Comparison of ENCODE assay signal across 9 mouse cellular contexts in the genomic region with DNA sequence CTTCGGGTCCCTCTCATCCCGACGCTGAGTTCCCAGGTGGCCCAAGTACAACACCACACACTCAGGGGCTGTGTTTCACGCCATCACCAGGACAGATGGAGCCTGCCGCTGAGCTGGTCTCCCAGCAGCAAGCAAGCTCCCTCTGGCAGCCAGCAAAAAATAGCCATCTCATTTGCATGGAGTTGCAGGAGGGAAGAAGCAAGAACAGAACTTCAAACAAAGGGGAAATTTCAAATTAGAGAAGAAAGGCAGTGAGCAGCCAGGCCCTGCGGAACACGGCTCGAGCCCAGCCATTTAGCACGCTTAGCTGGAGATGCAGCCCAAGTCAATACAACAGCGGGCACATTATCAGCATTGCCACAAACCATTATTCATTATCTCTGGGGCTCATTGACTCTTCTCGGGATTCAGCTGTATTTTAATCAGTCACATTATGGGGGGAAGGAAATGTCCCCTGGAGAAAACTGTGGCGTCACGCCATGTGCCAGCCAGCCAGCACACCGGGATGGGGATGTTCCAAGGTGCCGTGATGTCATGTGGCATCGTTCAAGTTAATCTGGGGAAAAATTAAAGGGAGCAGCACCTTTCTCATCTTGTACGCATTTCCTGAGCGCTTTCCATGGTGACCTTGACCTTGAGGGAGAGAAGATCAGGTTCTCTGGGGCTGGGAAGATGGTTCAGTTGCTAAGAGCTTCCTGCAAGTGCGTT.
DNase-seq lines count a peak whose midpoint lies in the region; ATAC-seq and TF ChIP-seq lines count a peak whose summit lies in the region.
"Had no signal": no experiment of that assay in that cellular context is flagged by ENCODE, and none has a peak within 500 bp of the region (broad histone marks: within the 10 kb centered on the region; RNA-seq: fewer than 3 reads in every experiment).

No protein-coding gene starts in this region.

- no peak for TF ChIP-seq CTCF in hindbrain, postnatal 0 days (IDR thresholded peaks at IDR 0.05; ENCODE audit: low read depth)
- no peak for TF ChIP-seq CTCF in stomach, postnatal 0 days (IDR thresholded peaks at IDR 0.05; ENCODE audit: low read depth)

- no peak for TF ChIP-seq EP300 in stomach, postnatal 0 days (optimal IDR thresholded peaks at IDR 0.05)

- no peak overlapping the region for H3K9ac ChIP-seq in hindbrain, postnatal 0 days (replicated peaks; ENCODE audit: low read length)
- no peak overlapping the region for H3K9ac ChIP-seq in stomach, postnatal 0 days (ENCODE audit: low read length)

- H3K27ac ChIP-seq in hindbrain, postnatal 0 days, result peak overlapping the region; percentile 51; the same call in 1 of the 2 replicates
- no peak overlapping the region for H3K27ac ChIP-seq in stomach, postnatal 0 days (replicated peaks)

- no peaks in the 10 kb centered on the region for H3K27me3 ChIP-seq in hindbrain, postnatal 0 days (ENCODE audit: insufficient read depth, low read length)
- no peaks in the 10 kb centered on the region for H3K27me3 ChIP-seq in stomach, postnatal 0 days (ENCODE audit: control insufficient read depth, insufficient read depth, low read length)

- no peaks in the 10 kb centered on the region for H3K9me3 ChIP-seq in hindbrain, postnatal 0 days (ENCODE audit: low read length)
- H3K9me3 ChIP-seq in stomach, postnatal 0 days (ENCODE audit: control insufficient read depth, low read length), result no peaks in the 10 kb centered on the region

- peak; percentile 57 for ATAC-seq in hindbrain, postnatal 0 days
- ATAC-seq in megakaryocyte progenitor cell, adult 5-6 weeks (replicated peaks; ENCODE audit: poor library complexity), result peak; percentile 62
- ATAC-seq in CD4-positive, CD25-positive, alpha-beta regulatory T cell, adult 4 months, result no peak
- ATAC-seq in stomach, postnatal 0 days (ENCODE audit: low FRiP score, low TSS enrichment), result no peak
- ATAC-seq: lung, postnatal 0 days had no signal

- no peak overlapping the region for H3K4me2 ChIP-seq in hindbrain, postnatal 0 days (ENCODE audit: low read depth, low read length)
- no peak overlapping the region for H3K4me2 ChIP-seq in stomach, postnatal 0 days (replicated peaks; ENCODE audit: low read depth)

- no peaks in the 10 kb centered on the region for H3K36me3 ChIP-seq in hindbrain, postnatal 0 days (ENCODE audit: insufficient read depth, low read length)
- H3K36me3 ChIP-seq in stomach, postnatal 0 days (ENCODE audit: control insufficient read depth, insufficient read depth, low read length), result no peaks in the 10 kb centered on the region

- 19% methylated on average over 19 of the region's 19 CpGs for WGBS in hindbrain, postnatal 0 days
- WGBS in stomach, postnatal 0 days, result 71% methylated on average over 19 of the region's 19 CpGs

- peaks cover 32% of the 10 kb centered on the region for H3K4me1 ChIP-seq in hindbrain, postnatal 0 days (ENCODE audit: insufficient read depth, low read length)
- no peaks in the 10 kb centered on the region for H3K4me1 ChIP-seq in stomach, postnatal 0 days (replicated peaks; ENCODE audit: control insufficient read depth, insufficient read depth)

- H3K4me3 ChIP-seq in hindbrain, postnatal 0 days (ENCODE audit: low read length), result no peak overlapping the region
- H3K4me3 ChIP-seq in stomach, postnatal 0 days (ENCODE audit: low read depth, low read length), result no peak overlapping the region

- peak; percentile 53 for DNase-seq in retina, postnatal 1 day
- DNase-seq in retina, embryonic 14.5 days (ENCODE audit: low spot score), result no peak
- peak; percentile 68 for DNase-seq in hindbrain, postnatal 0 days (ENCODE audit: low spot score)
- peak; percentile 82 for DNase-seq in telencephalon, adult 2 months (ENCODE audit: low read depth, low spot score)
- no peak for DNase-seq in adipocyte (ENCODE audit: low spot score)
- DNase-seq in stomach, postnatal 0 days (ENCODE audit: low spot score), result no peak

Comparison
In these comparisons a context has a peak if more than half of its experiments do, and no peak if none do; other contexts are left out.
1. DNase-seq: peak in retina, postnatal 1 day (single experiment), hindbrain, postnatal 0 days (single experiment) and telencephalon, adult 2 months (single experiment); none in retina, embryonic 14.5 days (single experiment), adipocyte (single experiment) and stomach, postnatal 0 days (single experiment).
2. ATAC-seq: peak in hindbrain, postnatal 0 days (single experiment) and megakaryocyte progenitor cell, adult 5-6 weeks (single experiment); none in CD4-positive, CD25-positive, alpha-beta regulatory T cell, adult 4 months (single experiment) and stomach, postnatal 0 days (single experiment).